Mouse (Mus musculus) E14TG2a.4 (cell line): ENCODE data around the gene R3hdm4.

Experiments used
- H3K27me3 ChIP-seq: 2 replicates; pipeline ENCODE4 v1.6.1; 2014; ENCODE audit warnings: low read length, control low read depth; ENCODE audit not compliant: insufficient read depth
- H3K36me3 ChIP-seq: 2 replicates; pipeline ENCODE4 v1.6.1; 2014; ENCODE audit warnings: low read length, control low read depth; ENCODE audit not compliant: insufficient read depth
- H3K4me1 ChIP-seq: replicated peaks from 2 replicates; pipeline ENCODE4 v1.6.1; 2014; ENCODE audit warnings: low read depth, low read length, control low read depth
- H3K4me3 ChIP-seq: replicated peaks from 2 replicates; pipeline ENCODE4 v1.5.1; 2014; ENCODE audit warnings: mild to moderate bottlenecking, low read length
- H3K9me3 ChIP-seq: 2 replicates; pipeline ENCODE4 v1.6.1; 2014; ENCODE audit warnings: low read length, control low read depth
- CTCF ChIP-seq: conservative IDR thresholded peaks from 2 replicates; pipeline ENCODE4 v1.5.1; 2014; ENCODE audit warnings: low read length
- NANOG ChIP-seq: IDR thresholded peaks from 2 replicates; pipeline ENCODE4 v1.6.1; 2014; ENCODE audit warnings: borderline replicate concordance, low read length, mixed read lengths
- POU5F1 ChIP-seq: IDR thresholded peaks from 2 replicates; pipeline ENCODE4 v1.6.1; 2014; ENCODE audit warnings: low read length, borderline replicate concordance

Gene R3hdm4

DNA sequence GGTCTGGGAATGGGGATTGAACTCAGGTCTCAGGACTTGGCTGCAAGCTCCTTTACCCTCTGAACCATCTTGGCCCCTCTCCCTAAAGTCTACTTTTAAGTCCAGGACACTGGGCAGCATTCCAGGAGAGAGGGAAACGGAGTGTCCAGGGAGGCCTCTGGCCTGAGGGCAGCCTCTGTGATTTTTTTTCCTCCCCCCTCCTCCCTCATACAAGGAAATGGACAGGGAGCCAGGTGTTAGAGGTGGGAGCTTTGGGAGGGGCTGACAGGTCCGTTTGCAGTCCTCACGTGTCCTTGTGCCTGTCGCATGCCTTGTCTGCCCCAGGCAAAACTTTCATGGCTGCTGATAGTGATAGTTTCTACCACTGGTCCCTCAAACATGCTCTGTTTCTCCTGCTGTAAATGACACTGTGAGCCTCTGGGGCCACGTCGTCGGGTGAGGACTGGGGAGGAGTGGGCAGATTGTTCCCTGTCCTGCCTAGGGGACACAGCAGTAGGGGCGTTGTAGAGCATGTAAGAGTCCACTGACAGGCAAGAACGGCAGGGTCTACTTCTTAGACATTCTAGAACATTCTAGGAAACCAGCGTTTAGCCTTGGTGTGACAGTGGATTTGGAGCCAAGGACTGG, 15.4 kb upstream of the R3hdm4 start:
- Histone ChIP-seq H3K4me3 (peak overlapping the region; percentile 70), H3K27me3 (no peaks in the 10 kb centered on the region; the same call in 1 of the 2 replicates), H3K9me3 (no peaks in the 10 kb centered on the region), H3K36me3 (peaks cover 6% of the 10 kb centered on the region; the same call in 1 of the 2 replicates), H3K4me1 (peaks cover 67% of the 10 kb centered on the region)
- TF ChIP-seq POU5F1 = no peak
- TF ChIP-seq NANOG = no peak
- TF ChIP-seq CTCF = no peak

DNA sequence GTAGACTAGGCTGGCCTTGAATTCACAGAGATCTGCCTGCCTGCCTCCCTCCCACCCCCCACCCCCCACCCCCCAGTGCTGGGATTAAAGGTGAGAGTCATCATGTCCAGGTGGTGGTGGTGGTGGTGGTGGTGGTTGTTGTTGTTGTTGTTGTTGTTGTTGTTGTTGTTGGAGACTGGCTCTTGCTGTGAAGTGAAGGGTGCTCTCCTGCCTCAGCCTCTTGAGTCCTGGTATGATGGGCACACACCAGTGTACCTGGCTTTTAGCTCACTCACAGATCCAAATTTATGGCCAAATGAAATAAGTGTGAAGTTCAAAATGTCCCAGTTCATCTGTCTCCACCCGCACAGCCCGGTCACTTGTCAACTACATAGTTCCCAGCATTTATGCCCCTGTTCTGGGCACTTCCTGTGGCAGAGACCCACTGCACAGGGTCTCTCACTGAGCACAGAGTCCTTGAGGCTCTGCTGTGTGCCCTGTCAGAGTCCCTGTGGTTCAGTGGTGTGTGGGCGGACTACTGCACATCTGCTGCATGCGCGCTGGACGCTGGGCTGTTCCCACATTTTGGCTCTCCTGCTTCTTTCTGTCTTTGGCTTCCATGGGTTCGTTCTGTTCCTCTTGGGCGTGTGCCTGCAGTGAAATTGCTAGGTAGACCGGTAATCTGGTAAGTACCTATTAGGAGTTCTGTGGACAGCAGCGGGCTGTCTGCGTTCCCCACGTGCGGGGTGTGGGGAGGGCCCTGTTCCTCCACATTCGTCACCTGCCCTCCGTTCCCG, 14.0 kb upstream of the R3hdm4 start:
- peaks cover 14% of the 10 kb centered on the region; the same call in 1 of the 2 replicates for H3K36me3 ChIP-seq
- no peak for TF ChIP-seq POU5F1
- no peak for TF ChIP-seq NANOG
- no peak for TF ChIP-seq CTCF
- H3K27me3 ChIP-seq = peaks cover 3% of the 10 kb centered on the region; the same call in 1 of the 2 replicates
- 0 out of 2 replicates have a peak, but pooled peaks cover 2% of the 10 kb centered on the region for H3K9me3 ChIP-seq
- H3K4me3 ChIP-seq = peak overlapping the region; percentile 46; the same call in 1 of the 2 replicates
- H3K4me1 ChIP-seq = peaks cover 67% of the 10 kb centered on the region

DNA sequence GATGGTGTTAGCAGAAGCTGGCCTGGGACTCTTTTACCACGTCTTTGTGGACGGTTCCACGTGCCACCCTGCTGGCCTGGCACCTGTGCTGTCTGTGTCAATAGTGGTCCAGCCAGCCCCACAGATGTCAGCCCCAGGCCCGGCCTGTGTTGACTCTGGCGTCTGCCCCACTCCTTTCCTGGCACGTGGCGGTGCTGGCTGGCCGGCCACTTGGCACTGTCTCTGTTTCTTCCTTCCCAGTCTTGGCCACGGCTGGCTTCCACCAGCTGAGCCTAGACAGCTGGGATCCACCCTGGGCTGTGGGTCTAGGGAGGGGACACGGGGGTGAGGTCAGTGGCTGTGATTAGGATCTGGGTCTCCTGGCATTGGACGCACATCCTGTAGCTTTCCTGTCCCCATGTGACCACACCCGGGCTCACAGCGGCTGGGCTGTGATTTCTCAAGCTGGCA, 13.3 kb upstream of the R3hdm4 start:
- peaks cover 66% of the 10 kb centered on the region for H3K4me1 ChIP-seq
- 0 out of 2 replicates have a peak, but pooled peaks cover 2% of the 10 kb centered on the region for H3K9me3 ChIP-seq
- H3K36me3 ChIP-seq = peaks cover 14% of the 10 kb centered on the region; the same call in 1 of the 2 replicates
- H3K4me3 ChIP-seq = no peak overlapping the region
- no peak for TF ChIP-seq NANOG
- TF ChIP-seq POU5F1 = no peak
- TF ChIP-seq CTCF = no peak
- H3K27me3 ChIP-seq = peaks cover 9% of the 10 kb centered on the region

DNA sequence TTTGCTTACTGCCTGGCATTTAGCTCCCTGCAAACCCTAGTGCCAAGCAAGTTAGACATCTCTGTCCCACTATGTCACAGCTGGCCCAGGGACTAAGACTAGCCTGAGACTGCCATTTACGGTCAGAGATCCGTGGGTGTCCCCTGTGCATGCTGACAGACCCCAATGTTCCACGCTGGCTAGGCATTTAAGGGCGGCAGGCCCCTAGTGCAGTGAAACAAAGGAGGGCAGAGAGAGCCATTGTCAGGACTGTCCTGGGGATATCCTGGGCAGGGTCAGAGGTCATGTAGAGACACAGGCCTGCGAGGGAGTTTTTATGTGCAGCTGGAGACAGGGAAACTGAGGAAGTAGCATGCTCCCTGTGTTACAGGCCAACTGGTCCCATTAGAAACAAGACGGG, 12.9 kb upstream of the R3hdm4 start:
- H3K9me3 ChIP-seq = 0 out of 2 replicates have a peak, but pooled peaks cover 2% of the 10 kb centered on the region
- TF ChIP-seq CTCF = no peak
- no peak for TF ChIP-seq NANOG
- no peak for TF ChIP-seq POU5F1

DNA sequence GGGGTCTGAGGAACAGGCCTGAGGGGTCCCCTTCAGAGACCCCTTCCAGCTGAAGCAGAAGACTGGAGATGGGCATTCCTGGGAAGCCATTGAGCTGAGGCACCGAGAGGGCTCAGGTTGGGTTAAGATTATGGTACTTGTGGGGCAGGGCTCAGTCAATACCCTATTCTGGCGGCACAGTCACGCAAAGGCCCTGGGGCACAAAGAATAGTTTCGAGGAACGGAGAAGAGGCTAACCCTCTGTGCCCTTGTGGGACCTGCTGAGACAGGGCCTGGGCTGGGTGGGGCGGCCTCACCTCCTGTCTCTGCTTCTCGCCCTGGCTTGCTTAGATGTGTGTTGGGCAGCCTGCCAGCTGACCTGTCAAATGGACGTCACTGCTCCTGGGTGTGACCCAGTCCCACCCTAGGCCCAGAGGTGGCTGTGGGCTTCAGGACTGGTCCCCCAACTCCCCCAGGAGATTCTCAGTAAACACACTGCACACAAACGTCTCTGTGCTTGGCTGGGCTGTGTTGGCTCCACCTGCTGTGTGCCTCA, 12.2 kb upstream of the R3hdm4 start:
- Histone ChIP-seq H3K27me3 (peaks cover 17% of the 10 kb centered on the region), H3K4me3 (no peak overlapping the region), H3K4me1 (peaks cover 66% of the 10 kb centered on the region), H3K9me3 (0 out of 2 replicates have a peak, but pooled peaks cover 2% of the 10 kb centered on the region), H3K36me3 (peaks cover 14% of the 10 kb centered on the region; the same call in 1 of the 2 replicates)
- TF ChIP-seq CTCF (no peak), NANOG (no peak)

More for the DNA sequence above, 12.9 kb upstream of the R3hdm4 start:
- H3K4me3 ChIP-seq = no peak overlapping the region
- peaks cover 14% of the 10 kb centered on the region; the same call in 1 of the 2 replicates for H3K36me3 ChIP-seq
- H3K27me3 ChIP-seq = peaks cover 12% of the 10 kb centered on the region
- H3K4me1 ChIP-seq = peaks cover 66% of the 10 kb centered on the region

DNA sequence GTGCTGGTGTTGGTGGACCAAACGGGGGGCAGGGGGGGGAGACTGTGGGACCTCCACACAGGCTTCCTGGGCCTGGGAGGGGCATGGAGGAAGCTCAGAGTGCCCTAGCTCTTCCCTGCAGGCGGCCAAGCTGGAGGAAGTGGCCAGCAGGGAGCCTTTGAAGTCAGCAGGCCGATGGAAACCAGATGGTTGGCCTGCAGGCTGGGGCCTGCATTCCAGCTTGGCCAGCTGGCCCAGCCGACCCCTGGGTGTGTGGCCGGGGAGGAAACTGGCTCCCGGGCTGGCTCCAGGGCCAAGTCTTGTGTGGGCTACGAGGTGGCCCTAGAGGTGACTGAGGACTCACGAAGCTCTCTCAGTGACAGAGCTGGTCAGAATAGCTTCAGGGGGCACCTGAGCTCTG, 11.7 kb upstream of the R3hdm4 start:
- H3K36me3 ChIP-seq = peaks cover 14% of the 10 kb centered on the region; the same call in 1 of the 2 replicates
- TF ChIP-seq NANOG = no peak
- H3K4me3 ChIP-seq = no peak overlapping the region
- 0 out of 2 replicates have a peak, but pooled peaks cover 2% of the 10 kb centered on the region for H3K9me3 ChIP-seq
- peaks cover 21% of the 10 kb centered on the region for H3K27me3 ChIP-seq
- peaks cover 66% of the 10 kb centered on the region for H3K4me1 ChIP-seq

DNA sequence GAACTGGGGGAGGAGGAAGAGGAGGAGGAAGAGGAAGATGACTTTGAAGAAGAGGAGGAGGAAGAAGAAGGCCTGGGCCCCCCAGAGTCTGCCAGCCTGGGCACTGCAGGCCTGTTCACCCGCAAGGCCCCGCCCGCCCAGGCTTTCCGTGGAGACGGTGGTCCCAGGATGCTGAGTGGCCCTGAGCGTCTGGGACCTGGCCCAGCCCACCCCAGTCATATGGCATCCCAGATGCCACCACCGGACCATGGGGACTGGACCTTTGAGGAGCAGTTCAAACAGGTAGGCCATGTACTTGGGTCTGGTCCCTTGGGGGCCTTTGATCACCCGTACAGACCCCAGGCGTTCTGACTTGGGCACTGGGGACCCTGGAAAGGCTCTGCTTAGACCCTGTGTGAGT, 10.8 kb upstream of the R3hdm4 start:
- H3K36me3 ChIP-seq = peaks cover 14% of the 10 kb centered on the region; the same call in 1 of the 2 replicates
- H3K27me3 ChIP-seq = peaks cover 27% of the 10 kb centered on the region
- TF ChIP-seq NANOG (no peak), POU5F1 (no peak), CTCF (no peak)
- 0 out of 2 replicates have a peak, but pooled peaks cover 2% of the 10 kb centered on the region for H3K9me3 ChIP-seq
- H3K4me1 ChIP-seq = peaks cover 59% of the 10 kb centered on the region
- H3K4me3 ChIP-seq = no peak overlapping the region

DNA sequence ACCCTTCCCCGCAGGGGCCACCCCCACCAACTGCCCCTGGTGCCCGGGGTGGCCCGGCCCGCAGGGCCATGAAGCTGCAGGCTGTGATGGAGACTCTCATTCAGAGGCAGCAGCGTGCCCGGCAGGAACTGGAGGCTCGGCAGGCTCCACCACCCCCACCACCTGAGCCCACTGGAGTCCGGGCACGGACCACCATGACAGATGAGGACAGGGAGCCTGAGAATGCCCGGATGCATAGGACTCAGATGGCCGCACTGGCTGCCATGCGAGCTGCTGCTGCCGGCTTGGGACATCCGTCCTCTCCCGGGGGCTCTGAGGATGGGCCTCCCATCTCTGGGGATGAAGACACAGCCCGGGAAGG, 9.8 kb upstream of the R3hdm4 start:
- H3K27me3 ChIP-seq = peaks cover 34% of the 10 kb centered on the region
- peaks cover 58% of the 10 kb centered on the region for H3K4me1 ChIP-seq
- TF ChIP-seq POU5F1 = no peak
- TF ChIP-seq NANOG = no peak
- TF ChIP-seq CTCF = no peak
- 0 out of 2 replicates have a peak, but pooled peaks cover 2% of the 10 kb centered on the region for H3K9me3 ChIP-seq
- H3K36me3 ChIP-seq = peaks cover 14% of the 10 kb centered on the region; the same call in 1 of the 2 replicates
- no peak overlapping the region for H3K4me3 ChIP-seq
